Mouse (Mus musculus) mouse embryonic stem cell (cell line): ENCODE measurements around the gene Atp2b4.

Experiments used
- in situ Hi-C, 2 experiments: fragments of 300-500 bp; cut with MboI; formaldehyde crosslinking; loops; 1 replicate in 1 of 2; 3 replicates in 1 of 2; pipeline ENCODE4 v1.14.3; 2019 to 2020; ENCODE audit warnings: low sequenced_read_pairs in 2 of 2, low pct_unique_long_range_greater_than_20kb in 1 of 2, mixed read lengths in 1 of 2; ENCODE audit not compliant: unreplicated experiment in 1 of 2

The Atp2b4 gene

GRCm38 (mm10) chr1:133670776-133671175 is 130.1 kb downstream of the Atp2b4 start:
- in situ Hi-C loops, result loop anchor here in 1 of 2 experiments (25.0 kb wide), 1 partner anchor 892 kb away; the partner anchor contains the start of gene Kdm5b

- in situ Hi-C loops, result loop anchor here in 1 of 2 experiments (25.0 kb wide), 1 partner anchor 892 kb away; the partner anchor contains the start of gene Kdm5b
These were observed 130.7 kb downstream of the Atp2b4 start for GRCm38 (mm10) chr1:133670190-133670589.

GRCm38 (mm10) chr1:133668618-133669017 is 132.2 kb downstream of the Atp2b4 start:
- in situ Hi-C loops, result loop anchor here in 1 of 2 experiments (25.0 kb wide), 1 partner anchor 894 kb away; the partner anchor contains the start of gene Kdm5b

GRCm38 (mm10) chr1:133667721-133668120 is 133.1 kb downstream of the Atp2b4 start:
- in situ Hi-C loops, result loop anchor here in 1 of 2 experiments (25.0 kb wide), 1 partner anchor 895 kb away; the partner anchor contains the start of gene Kdm5b

GRCm38 (mm10) chr1:133665713-133666112 is 135.1 kb downstream of the Atp2b4 start:
- in situ Hi-C loops, result loop anchor here in 1 of 2 experiments (25.0 kb wide), 1 partner anchor 897 kb away; the partner anchor contains the start of gene Kdm5b

- in situ Hi-C loops, result loop anchor here in 1 of 2 experiments (25.0 kb wide), 1 partner anchor 898 kb away; the partner anchor contains the start of gene Kdm5b
These were observed 136.5 kb downstream of the Atp2b4 start for GRCm38 (mm10) chr1:133664203-133664970.

GRCm38 (mm10) chr1:133663427-133663826 is 137.4 kb downstream of the Atp2b4 start:
- in situ Hi-C loops, result loop anchor here in 1 of 2 experiments (25.0 kb wide), 1 partner anchor 899 kb away; the partner anchor contains the start of gene Kdm5b

- in situ Hi-C loops, result loop anchor here in 1 of 2 experiments (25.0 kb wide), 1 partner anchor 899 kb away; the partner anchor contains the start of gene Kdm5b
These were observed 137.9 kb downstream of the Atp2b4 start for GRCm38 (mm10) chr1:133662941-133663340.

GRCm38 (mm10) chr1:133661203-133661933 is 139.5 kb downstream of the Atp2b4 start, which contains the start of gene Gm38394:
Gene Gm38394, minus strand, starts transcription at chr1:133661318.
- in situ Hi-C loops, result loop anchor here in 1 of 2 experiments (25.0 kb wide), 1 partner anchor 901 kb away; the partner anchor contains the start of gene Kdm5b

- in situ Hi-C loops, result loop anchor here in 1 of 2 experiments (25.0 kb wide), 1 partner anchor 902 kb away; the partner anchor contains the start of gene Kdm5b
These were observed 140.2 kb downstream of the Atp2b4 start, which contains the start of gene Zbed6 for GRCm38 (mm10) chr1:133660466-133661202. Gene Zbed6, minus strand, starts transcription at chr1:133660885.

- in situ Hi-C loops, result loop anchor here in 1 of 2 experiments (25.0 kb wide), 1 partner anchor 903 kb away; the partner anchor contains the start of gene Kdm5b
These were observed 142.0 kb downstream of the Atp2b4 start for GRCm38 (mm10) chr1:133658878-133659277.

GRCm38 (mm10) chr1:133656811-133657210 is 144.0 kb downstream of the Atp2b4 start:
- in situ Hi-C loops, result loop anchor here in 1 of 2 experiments (25.0 kb wide), 1 partner anchor 905 kb away; the partner anchor contains the start of gene Kdm5b

GRCm38 (mm10) chr1:133653033-133653432 is 147.8 kb downstream of the Atp2b4 start:
- in situ Hi-C loops, result loop anchor here in 1 of 2 experiments (25.0 kb wide), 1 partner anchor 909 kb away; the partner anchor contains the start of gene Kdm5b

- in situ Hi-C loops, result loop anchor here in 1 of 2 experiments (25.0 kb wide), 1 partner anchor 912 kb away; the partner anchor contains the start of gene Kdm5b
These were observed 150.4 kb downstream of the Atp2b4 start for GRCm38 (mm10) chr1:133650288-133651055.
